Mouse (Mus musculus) heart, adult 9 months (tissue): Measurements from ENCODE around the gene Rbfox3.

ENCODE experiments used
- DNase-seq, 2 experiments: peaks; one replicate each; pipeline ENCODE4 v3.0.0; 2022; ENCODE audit warnings: low spot score in 2 of 2

Rbfox3 gene

GRCm38 (mm10) chr11:118669820-118670219, 241.6 kb downstream of the Rbfox3 start:
- peak; percentile 51 to 55 for DNase-seq

- DNase-seq, result peak in 1 of 2 experiments; percentile 13
Measured at GRCm38 (mm10) chr11:118668351-118668750, 243.0 kb downstream of the Rbfox3 start.

- DNase-seq, result peak; percentile 31 to 33
Measured at GRCm38 (mm10) chr11:118667946-118668345, 243.5 kb downstream of the Rbfox3 start.

GRCm38 (mm10) chr11:118666172-118666571, 245.2 kb downstream of the Rbfox3 start:
- DNase-seq, result no peak

GRCm38 (mm10) chr11:118663305-118663704, 248.1 kb downstream of the Rbfox3 start:
- DNase-seq, result no peak

- no peak for DNase-seq
Measured at GRCm38 (mm10) chr11:118659305-118659704, 252.1 kb downstream of the Rbfox3 start.

GRCm38 (mm10) chr11:118655833-118656232, 255.6 kb downstream of the Rbfox3 start:
- no peak for DNase-seq

- no peak for DNase-seq
Measured at GRCm38 (mm10) chr11:118653521-118654318, 257.7 kb downstream of the Rbfox3 start.

- DNase-seq, result no peak
Measured at GRCm38 (mm10) chr11:118652401-118653240, 258.8 kb downstream of the Rbfox3 start.

- DNase-seq, result peak in 1 of 2 experiments; percentile 44
Measured at GRCm38 (mm10) chr11:118648369-118648768, 263.0 kb downstream of the Rbfox3 start.

GRCm38 (mm10) chr11:118646864-118647263, 264.5 kb downstream of the Rbfox3 start:
- no peak for DNase-seq

GRCm38 (mm10) chr11:118645158-118645557, 266.2 kb downstream of the Rbfox3 start:
- DNase-seq, result no peak

- no peak for DNase-seq
Measured at GRCm38 (mm10) chr11:118640706-118641105, 270.7 kb downstream of the Rbfox3 start.

- no peak for DNase-seq
Measured at GRCm38 (mm10) chr11:118637718-118638117, 273.7 kb downstream of the Rbfox3 start.

GRCm38 (mm10) chr11:118634647-118635046, 276.8 kb downstream of the Rbfox3 start:
- no peak for DNase-seq

GRCm38 (mm10) chr11:118629718-118630117, 281.7 kb downstream of the Rbfox3 start:
- no peak for DNase-seq

- no peak for DNase-seq
Measured at GRCm38 (mm10) chr11:118627541-118627940, 283.9 kb downstream of the Rbfox3 start.

- no peak for DNase-seq
Measured at GRCm38 (mm10) chr11:118620869-118621268, 290.5 kb downstream of the Rbfox3 start.

- DNase-seq, result no peak
Measured at GRCm38 (mm10) chr11:118614126-118614525, 297.3 kb downstream of the Rbfox3 start.

- no peak for DNase-seq
Measured at GRCm38 (mm10) chr11:118610128-118610527, 301.3 kb downstream of the Rbfox3 start.

GRCm38 (mm10) chr11:118609236-118610000, 302.0 kb downstream of the Rbfox3 start:
- DNase-seq, result no peak

GRCm38 (mm10) chr11:118607927-118608326, 303.5 kb downstream of the Rbfox3 start:
- no peak for DNase-seq
